Mouse (Mus musculus): ENCODE results near the gene Nsfl1c. TPM values are rescaled to one million over a fixed set of nuclear protein-coding genes. Genes with fewer than 3 reads are reported as not detected.
A peak's percentile ranks its signal among the peaks of the same experiment; 100 is the strongest.
"Not testable (repeated sequence)": the region's sequence is repeated elsewhere in the genome, so short reads cannot be mapped to it uniquely, and the experiment has no call there.

Gene Nsfl1c
- polyA plus RNA-seq (2014; fragmentation: Nextera tagmentation; extraction: Ambion mirVana) = 193 and 198 TPM in 2 replicates

GRCm38 (mm10) chr2:151494035-151494803 lies at the start of gene Nsfl1c:
Gene Nsfl1c (plus strand): TSS chr2:151494182.
- under 1% methylated on average over 73 of the region's 73 CpGs for WGBS
- Histone ChIP-seq H3K9ac (ENCODE audit: low read depth, low read length) (peak within 1 kb of the TSS; percentile 79), H3K27ac (ENCODE audit: low read depth, low read length) (no peak within 1 kb of the TSS), H3K36me3 (ENCODE audit: control insufficient read depth, insufficient read depth, low read length) (peaks cover 8% of the 10 kb centered on the region), H3K4me2 (peak within 1 kb of the TSS; percentile 74), H3K27me3 (replicated peaks; ENCODE audit: control insufficient read depth, insufficient read depth, low read length) (no peaks in the 10 kb centered on the region), H3K9me3 (ENCODE audit: control insufficient read depth, low read length) (no peaks in the 10 kb centered on the region), H3K4me1 (replicated peaks; ENCODE audit: control insufficient read depth, insufficient read depth, low read length) (peaks cover 5% of the 10 kb centered on the region; the same call in 1 of the 2 replicates), H3K4me3 (ENCODE audit: low read depth, low read length) (peak within 1 kb of the TSS; percentile 82)
- DNase-seq (ENCODE audit: low spot score) (peak; percentile 93), ATAC-seq (replicated peaks; ENCODE audit: low FRiP score) (peak; percentile 100)

GRCm38 (mm10) chr2:151476053-151476452 lies 17.9 kb upstream of the Nsfl1c start, which contains the start of gene 4921509C19Rik:
Gene 4921509C19Rik (minus strand): TSS chr2:151476153.
- not testable (repeated sequence) for H3K27me3 ChIP-seq (replicated peaks; ENCODE audit: control insufficient read depth, insufficient read depth, low read length); H3K4me1 ChIP-seq (replicated peaks; ENCODE audit: control insufficient read depth, insufficient read depth, low read length); H3K4me2 ChIP-seq; H3K9ac ChIP-seq (ENCODE audit: low read depth, low read length); DNase-seq (ENCODE audit: low spot score); H3K27ac ChIP-seq (ENCODE audit: low read depth, low read length); H3K9me3 ChIP-seq (ENCODE audit: control insufficient read depth, low read length); H3K36me3 ChIP-seq (ENCODE audit: control insufficient read depth, insufficient read depth, low read length); ATAC-seq (replicated peaks; ENCODE audit: low FRiP score); H3K4me3 ChIP-seq (ENCODE audit: low read depth, low read length)
- 80% methylated on average over 4 of the region's 5 CpGs for whole genome bisulfite sequencing

GRCm38 (mm10) chr2:151486496-151486895 lies 7.5 kb upstream of the Nsfl1c start:
- ATAC-seq (replicated peaks; ENCODE audit: low FRiP score) = no peak
- no peak overlapping the region for H3K27ac ChIP-seq (ENCODE audit: low read depth, low read length)
- H3K27me3 ChIP-seq (replicated peaks; ENCODE audit: control insufficient read depth, insufficient read depth, low read length) = no peaks in the 10 kb centered on the region
- no peak for DNase-seq (ENCODE audit: low spot score)
- H3K4me1 ChIP-seq (replicated peaks; ENCODE audit: control insufficient read depth, insufficient read depth, low read length) = no peaks in the 10 kb centered on the region
- H3K4me2 ChIP-seq = no peak overlapping the region
- no peak overlapping the region for H3K4me3 ChIP-seq (ENCODE audit: low read depth, low read length)
- no peaks in the 10 kb centered on the region for H3K9me3 ChIP-seq (ENCODE audit: control insufficient read depth, low read length)
- H3K36me3 ChIP-seq (ENCODE audit: control insufficient read depth, insufficient read depth, low read length) = no peaks in the 10 kb centered on the region
- H3K9ac ChIP-seq (ENCODE audit: low read depth, low read length) = no peak overlapping the region

GRCm38 (mm10) chr2:151498358-151498757 lies 4.4 kb downstream of the Nsfl1c start:
- Histone ChIP-seq H3K36me3 (ENCODE audit: control insufficient read depth, insufficient read depth, low read length) (peaks cover 25% of the 10 kb centered on the region), H3K4me1 (replicated peaks; ENCODE audit: control insufficient read depth, insufficient read depth, low read length) (peaks cover 15% of the 10 kb centered on the region; the same call in 1 of the 2 replicates), H3K4me2 (no peak overlapping the region), H3K9ac (ENCODE audit: low read depth, low read length) (no peak overlapping the region), H3K27ac (ENCODE audit: low read depth, low read length) (no peak overlapping the region), H3K4me3 (ENCODE audit: low read depth, low read length) (no peak overlapping the region), H3K27me3 (replicated peaks; ENCODE audit: control insufficient read depth, insufficient read depth, low read length) (no peaks in the 10 kb centered on the region), H3K9me3 (ENCODE audit: control insufficient read depth, low read length) (no peaks in the 10 kb centered on the region)
- DNase-seq (ENCODE audit: low spot score) (no peak), ATAC-seq (replicated peaks; ENCODE audit: low FRiP score) (no peak)
- 78% methylated on average over 3 of the region's 3 CpGs for WGBS

- Histone ChIP-seq H3K4me2 (no peak overlapping the region), H3K4me1 (replicated peaks; ENCODE audit: control insufficient read depth, insufficient read depth, low read length) (peaks cover 11% of the 10 kb centered on the region; the same call in 1 of the 2 replicates), H3K36me3 (ENCODE audit: control insufficient read depth, insufficient read depth, low read length) (peaks cover 27% of the 10 kb centered on the region), H3K4me3 (ENCODE audit: low read depth, low read length) (no peak overlapping the region), H3K9me3 (ENCODE audit: control insufficient read depth, low read length) (no peaks in the 10 kb centered on the region), H3K27ac (ENCODE audit: low read depth, low read length) (no peak overlapping the region), H3K27me3 (replicated peaks; ENCODE audit: control insufficient read depth, insufficient read depth, low read length) (no peaks in the 10 kb centered on the region), H3K9ac (ENCODE audit: low read depth, low read length) (no peak overlapping the region)
- ATAC-seq (replicated peaks; ENCODE audit: low FRiP score) (peak; percentile 72), DNase-seq (ENCODE audit: low spot score) (no peak)
- 69% methylated on average over 6 of the region's 6 CpGs for WGBS
Measured at GRCm38 (mm10) chr2:151500442-151501007, 6.5 kb downstream of the Nsfl1c start.

GRCm38 (mm10) chr2:151504226-151504625 lies 10.2 kb downstream of the Nsfl1c start:
- H3K4me2 ChIP-seq = no peak overlapping the region
- WGBS = 82% methylated on average over 4 of the region's 4 CpGs
- ATAC-seq (replicated peaks; ENCODE audit: low FRiP score) = no peak
- DNase-seq (ENCODE audit: low spot score) = no peak
- no peak overlapping the region for H3K27ac ChIP-seq (ENCODE audit: low read depth, low read length)
- no peak overlapping the region for H3K4me3 ChIP-seq (ENCODE audit: low read depth, low read length)
- H3K36me3 ChIP-seq (ENCODE audit: control insufficient read depth, insufficient read depth, low read length) = peaks cover 38% of the 10 kb centered on the region
- no peaks in the 10 kb centered on the region for H3K27me3 ChIP-seq (replicated peaks; ENCODE audit: control insufficient read depth, insufficient read depth, low read length)
- H3K9me3 ChIP-seq (ENCODE audit: control insufficient read depth, low read length) = no peaks in the 10 kb centered on the region
- peaks cover 10% of the 10 kb centered on the region; the same call in 1 of the 2 replicates for H3K4me1 ChIP-seq (replicated peaks; ENCODE audit: control insufficient read depth, insufficient read depth, low read length)
- H3K9ac ChIP-seq (ENCODE audit: low read depth, low read length) = no peak overlapping the region

GRCm38 (mm10) chr2:151512199-151512598 lies 18.2 kb downstream of the Nsfl1c start:
- H3K9me3 ChIP-seq (ENCODE audit: control insufficient read depth, low read length) = no peaks in the 10 kb centered on the region
- no peaks in the 10 kb centered on the region for H3K27me3 ChIP-seq (replicated peaks; ENCODE audit: control insufficient read depth, insufficient read depth, low read length)
- DNase-seq (ENCODE audit: low spot score) (no peak), ATAC-seq (replicated peaks; ENCODE audit: low FRiP score) (no peak)
- H3K4me1 ChIP-seq (replicated peaks; ENCODE audit: control insufficient read depth, insufficient read depth, low read length) = no peaks in the 10 kb centered on the region
- H3K9ac ChIP-seq (ENCODE audit: low read depth, low read length) = no peak overlapping the region
- H3K27ac ChIP-seq (ENCODE audit: low read depth, low read length) = no peak overlapping the region
- H3K4me3 ChIP-seq (ENCODE audit: low read depth, low read length) = no peak overlapping the region
- peaks cover 38% of the 10 kb centered on the region for H3K36me3 ChIP-seq (ENCODE audit: control insufficient read depth, insufficient read depth, low read length)
- no peak overlapping the region for H3K4me2 ChIP-seq

- DNase-seq (ENCODE audit: low spot score) (no peak), ATAC-seq (replicated peaks; ENCODE audit: low FRiP score) (no peak)
- no peak overlapping the region for H3K4me3 ChIP-seq (ENCODE audit: low read depth, low read length)
- H3K36me3 ChIP-seq (ENCODE audit: control insufficient read depth, insufficient read depth, low read length) = peaks cover 34% of the 10 kb centered on the region
- 81% methylated on average over 3 of the region's 3 CpGs for WGBS
- H3K27ac ChIP-seq (ENCODE audit: low read depth, low read length) = no peak overlapping the region
- H3K9me3 ChIP-seq (ENCODE audit: control insufficient read depth, low read length) = no peaks in the 10 kb centered on the region
- no peaks in the 10 kb centered on the region for H3K27me3 ChIP-seq (replicated peaks; ENCODE audit: control insufficient read depth, insufficient read depth, low read length)
- H3K4me2 ChIP-seq = no peak overlapping the region
- no peaks in the 10 kb centered on the region for H3K4me1 ChIP-seq (replicated peaks; ENCODE audit: control insufficient read depth, insufficient read depth, low read length)
- no peak overlapping the region for H3K9ac ChIP-seq (ENCODE audit: low read depth, low read length)
Measured at GRCm38 (mm10) chr2:151513525-151514285, 19.7 kb downstream of the Nsfl1c start.

Measured in liver, embryonic 11.5 days (tissue).